Mouse (Mus musculus) limb, embryonic 13.5 days (tissue): ENCODE data around the gene S100a13. TPM values are rescaled to one million over a fixed set of nuclear protein-coding genes. Genes with fewer than 3 reads are reported as not detected.

Experiments used
- polyA plus RNA-seq: library from polyadenylated mRNA; unstranded; fragments of >200 nt; fragmentation: Nextera tagmentation; extraction: Ambion mirVana; gene quantifications from 2 replicates; pipeline ENCODE4 v1.2.1, GENCODE M21; 2015

The S100a13 gene
- polyA plus RNA-seq, 1 experiment from 2014 or later: 30.8 TPM

Other genes starting within 250 kb of the S100a13 start
- gene Dennd4b, start 249.2 kb upstream of the S100a13 start, polyA plus RNA-seq: 4.2 and 5.3 TPM in 2 replicates
- gene Gatad2b, start 221.3 kb upstream of the S100a13 start, polyA plus RNA-seq: 19.4 and 19.6 TPM in 2 replicates
- 38.7 and 38.8 TPM in 2 replicates for gene Slc27a3, start 124.5 kb upstream of the S100a13 start, polyA plus RNA-seq
- gene Ints3, start 80.8 kb upstream of the S100a13 start, polyA plus RNA-seq: 28.5 and 29.4 TPM in 2 replicates
- gene Npr1, start 48.6 kb upstream of the S100a13 start, polyA plus RNA-seq: 4.0 and 4.8 TPM in 2 replicates
- gene Ilf2, start 38.3 kb upstream of the S100a13 start, polyA plus RNA-seq: 277 and 284 TPM in 2 replicates
- 83.1 and 85.4 TPM in 2 replicates for gene Snapin, start 23.4 kb upstream of the S100a13 start, polyA plus RNA-seq
- gene Chtop, start 4.9 kb upstream of the S100a13 start, polyA plus RNA-seq: 186 and 187 TPM in 2 replicates
- gene S100a1, start within 50 bp of the S100a13 start, polyA plus RNA-seq: 14.2 and 15.0 TPM in 2 replicates
- gene S100a14, start 12.4 kb downstream of the S100a13 start, polyA plus RNA-seq: 9.4 and 9.9 TPM in 2 replicates
- 76.2 and 80.7 TPM in 2 replicates for gene S100a16, start 22.8 kb downstream of the S100a13 start, polyA plus RNA-seq
- gene S100a3, start 46.1 kb downstream of the S100a13 start, polyA plus RNA-seq: 0.54 and 0.70 TPM in 2 replicates
- gene S100a2, start 75.8 kb downstream of the S100a13 start, polyA plus RNA-seq: not detected in 2 replicates
- not detected in 2 replicates for gene Gm42674, start 87.5 kb downstream of the S100a13 start, polyA plus RNA-seq
- gene S100a4, start 89.3 kb downstream of the S100a13 start, polyA plus RNA-seq: 6.7 and 7.0 TPM in 2 replicates
- gene S100a5, start 94.1 kb downstream of the S100a13 start, polyA plus RNA-seq: not detected in 2 replicates
- gene S100a6, start 98.4 kb downstream of the S100a13 start, polyA plus RNA-seq: 58.5 and 64.0 TPM in 2 replicates
- gene S100a7a, start 139.6 kb downstream of the S100a13 start, polyA plus RNA-seq: 0.34 TPM in 1 of 2 replicates, not detected in the other
- gene S100a8, start 154.5 kb downstream of the S100a13 start, polyA plus RNA-seq: 6.0 and 6.6 TPM in 2 replicates
- 3.4 and 4.9 TPM in 2 replicates for gene S100a9, start 181.3 kb downstream of the S100a13 start, polyA plus RNA-seq
- 0.13 TPM in 1 of 2 replicates, not detected in the other for gene Pglyrp4, start 212.5 kb downstream of the S100a13 start, polyA plus RNA-seq